Mouse (Mus musculus): ENCODE data around the gene Lysmd4. TPM values are rescaled to one million over a fixed set of nuclear protein-coding genes. Genes with fewer than 3 reads are reported as not detected.

Gene Lysmd4
- polyA plus RNA-seq, 1 experiment from 2014 or later = 38.2 TPM

GRCm38 (mm10) chr7:67296419-67296818 is 74.1 kb downstream of the Lysmd4 start:
- H3K36me3 ChIP-seq (ENCODE audit: control insufficient read depth, insufficient read depth) = no peaks in the 10 kb centered on the region
- no peaks in the 10 kb centered on the region for H3K27me3 ChIP-seq (replicated peaks; ENCODE audit: control insufficient read depth, insufficient read depth, low read length)
- H3K4me3 ChIP-seq (replicated peaks; ENCODE audit: low read length) = no peak overlapping the region
- H3K9me3 ChIP-seq (ENCODE audit: control insufficient read depth, low read length) = no peaks in the 10 kb centered on the region
- H3K4me2 ChIP-seq (ENCODE audit: low read length) = no peak overlapping the region
- no peak overlapping the region for H3K27ac ChIP-seq (ENCODE audit: low read length)
- no peak overlapping the region for H3K9ac ChIP-seq (replicated peaks; ENCODE audit: low read depth, low read length)
- 88% methylated on average over 1 of the region's 1 CpGs for WGBS
- ATAC-seq = no peak
- H3K4me1 ChIP-seq (replicated peaks; ENCODE audit: control insufficient read depth, insufficient read depth, low read length) = no peaks in the 10 kb centered on the region

GRCm38 (mm10) chr7:67304937-67305336 is 82.6 kb downstream of the Lysmd4 start:
- no peaks in the 10 kb centered on the region for H3K4me1 ChIP-seq (replicated peaks; ENCODE audit: control insufficient read depth, insufficient read depth, low read length)
- ATAC-seq = no peak
- 81% methylated on average over 3 of the region's 3 CpGs for WGBS
- no peak overlapping the region for H3K4me3 ChIP-seq (replicated peaks; ENCODE audit: low read length)
- H3K9ac ChIP-seq (replicated peaks; ENCODE audit: low read depth, low read length) = no peak overlapping the region
- H3K4me2 ChIP-seq (ENCODE audit: low read length) = no peak overlapping the region
- H3K27me3 ChIP-seq (replicated peaks; ENCODE audit: control insufficient read depth, insufficient read depth, low read length) = no peaks in the 10 kb centered on the region
- H3K36me3 ChIP-seq (ENCODE audit: control insufficient read depth, insufficient read depth) = no peaks in the 10 kb centered on the region
- H3K27ac ChIP-seq (ENCODE audit: low read length) = no peak overlapping the region
- H3K9me3 ChIP-seq (ENCODE audit: control insufficient read depth, low read length) = no peaks in the 10 kb centered on the region

- H3K4me1 ChIP-seq (replicated peaks; ENCODE audit: control insufficient read depth, insufficient read depth, low read length) = no peaks in the 10 kb centered on the region
- no peak for ATAC-seq
- no peak overlapping the region for H3K4me2 ChIP-seq (ENCODE audit: low read length)
- H3K4me3 ChIP-seq (replicated peaks; ENCODE audit: low read length) = no peak overlapping the region
- no peak overlapping the region for H3K27ac ChIP-seq (ENCODE audit: low read length)
- no peaks in the 10 kb centered on the region for H3K27me3 ChIP-seq (replicated peaks; ENCODE audit: control insufficient read depth, insufficient read depth, low read length)
- H3K9ac ChIP-seq (replicated peaks; ENCODE audit: low read depth, low read length) = no peak overlapping the region
- no peaks in the 10 kb centered on the region for H3K9me3 ChIP-seq (ENCODE audit: control insufficient read depth, low read length)
- WGBS = 93% methylated on average over 3 of the region's 3 CpGs
- H3K36me3 ChIP-seq (ENCODE audit: control insufficient read depth, insufficient read depth) = no peaks in the 10 kb centered on the region
Measured at GRCm38 (mm10) chr7:67307078-67307477, 84.7 kb downstream of the Lysmd4 start.

GRCm38 (mm10) chr7:67308102-67308501 is 85.8 kb downstream of the Lysmd4 start:
- no peak overlapping the region for H3K9ac ChIP-seq (replicated peaks; ENCODE audit: low read depth, low read length)
- no peak overlapping the region for H3K4me2 ChIP-seq (ENCODE audit: low read length)

GRCm38 (mm10) chr7:67310151-67310550 is 87.8 kb downstream of the Lysmd4 start:
- Histone ChIP-seq H3K36me3 (ENCODE audit: control insufficient read depth, insufficient read depth) (no peaks in the 10 kb centered on the region), H3K27ac (ENCODE audit: low read length) (no peak overlapping the region), H3K27me3 (replicated peaks; ENCODE audit: control insufficient read depth, insufficient read depth, low read length) (no peaks in the 10 kb centered on the region), H3K4me2 (ENCODE audit: low read length) (no peak overlapping the region), H3K9ac (replicated peaks; ENCODE audit: low read depth, low read length) (no peak overlapping the region), H3K4me3 (replicated peaks; ENCODE audit: low read length) (no peak overlapping the region), H3K4me1 (replicated peaks; ENCODE audit: control insufficient read depth, insufficient read depth, low read length) (no peaks in the 10 kb centered on the region), H3K9me3 (ENCODE audit: control insufficient read depth, low read length) (no peaks in the 10 kb centered on the region)
- WGBS = 96% methylated on average over 2 of the region's 2 CpGs
- no peak for ATAC-seq

More at GRCm38 (mm10) chr7:67308102-67308501, 85.8 kb downstream of the Lysmd4 start:
- Histone ChIP-seq H3K27ac (ENCODE audit: low read length) (no peak overlapping the region), H3K9me3 (ENCODE audit: control insufficient read depth, low read length) (no peaks in the 10 kb centered on the region), H3K4me3 (replicated peaks; ENCODE audit: low read length) (no peak overlapping the region), H3K36me3 (ENCODE audit: control insufficient read depth, insufficient read depth) (no peaks in the 10 kb centered on the region), H3K27me3 (replicated peaks; ENCODE audit: control insufficient read depth, insufficient read depth, low read length) (no peaks in the 10 kb centered on the region), H3K4me1 (replicated peaks; ENCODE audit: control insufficient read depth, insufficient read depth, low read length) (no peaks in the 10 kb centered on the region)
- no peak for ATAC-seq
- 93% methylated on average over 2 of the region's 2 CpGs for WGBS

GRCm38 (mm10) chr7:67313200-67313599 is 90.9 kb downstream of the Lysmd4 start:
- H3K9me3 ChIP-seq (ENCODE audit: control insufficient read depth, low read length) = no peaks in the 10 kb centered on the region
- no peak overlapping the region for H3K9ac ChIP-seq (replicated peaks; ENCODE audit: low read depth, low read length)
- no peak overlapping the region for H3K4me3 ChIP-seq (replicated peaks; ENCODE audit: low read length)
- ATAC-seq = no peak
- no peak overlapping the region for H3K4me2 ChIP-seq (ENCODE audit: low read length)
- no peaks in the 10 kb centered on the region for H3K4me1 ChIP-seq (replicated peaks; ENCODE audit: control insufficient read depth, insufficient read depth, low read length)
- H3K27me3 ChIP-seq (replicated peaks; ENCODE audit: control insufficient read depth, insufficient read depth, low read length) = no peaks in the 10 kb centered on the region
- H3K36me3 ChIP-seq (ENCODE audit: control insufficient read depth, insufficient read depth) = no peaks in the 10 kb centered on the region
- no peak overlapping the region for H3K27ac ChIP-seq (ENCODE audit: low read length)
- 89% methylated on average over 3 of the region's 3 CpGs for WGBS

- Histone ChIP-seq H3K9ac (replicated peaks; ENCODE audit: low read depth, low read length) (no peak overlapping the region), H3K4me3 (replicated peaks; ENCODE audit: low read length) (no peak overlapping the region)
Measured at GRCm38 (mm10) chr7:67318697-67319096, 96.4 kb downstream of the Lysmd4 start.

GRCm38 (mm10) chr7:67320359-67320758 is 98.0 kb downstream of the Lysmd4 start:
- H3K9ac ChIP-seq (replicated peaks; ENCODE audit: low read depth, low read length) = no peak overlapping the region
- no peak overlapping the region for H3K27ac ChIP-seq (ENCODE audit: low read length)
- H3K4me2 ChIP-seq (ENCODE audit: low read length) = no peak overlapping the region
- H3K4me3 ChIP-seq (replicated peaks; ENCODE audit: low read length) = no peak overlapping the region
- H3K36me3 ChIP-seq (ENCODE audit: control insufficient read depth, insufficient read depth) = no peaks in the 10 kb centered on the region
- no peaks in the 10 kb centered on the region for H3K27me3 ChIP-seq (replicated peaks; ENCODE audit: control insufficient read depth, insufficient read depth, low read length)
- no peak for ATAC-seq
- no peaks in the 10 kb centered on the region for H3K4me1 ChIP-seq (replicated peaks; ENCODE audit: control insufficient read depth, insufficient read depth, low read length)
- WGBS = 80% methylated on average over 1 of the region's 1 CpGs
- H3K9me3 ChIP-seq (ENCODE audit: control insufficient read depth, low read length) = no peaks in the 10 kb centered on the region

More at GRCm38 (mm10) chr7:67318697-67319096, 96.4 kb downstream of the Lysmd4 start:
- Histone ChIP-seq H3K27ac (ENCODE audit: low read length) (no peak overlapping the region), H3K4me1 (replicated peaks; ENCODE audit: control insufficient read depth, insufficient read depth, low read length) (no peaks in the 10 kb centered on the region), H3K27me3 (replicated peaks; ENCODE audit: control insufficient read depth, insufficient read depth, low read length) (no peaks in the 10 kb centered on the region), H3K9me3 (ENCODE audit: control insufficient read depth, low read length) (no peaks in the 10 kb centered on the region), H3K36me3 (ENCODE audit: control insufficient read depth, insufficient read depth) (no peaks in the 10 kb centered on the region), H3K4me2 (ENCODE audit: low read length) (no peak overlapping the region)
- ATAC-seq = no peak

- Histone ChIP-seq H3K4me1 (replicated peaks; ENCODE audit: control insufficient read depth, insufficient read depth, low read length) (no peaks in the 10 kb centered on the region), H3K27ac (ENCODE audit: low read length) (no peak overlapping the region), H3K4me2 (ENCODE audit: low read length) (no peak overlapping the region), H3K9me3 (ENCODE audit: control insufficient read depth, low read length) (peaks cover 4% of the 10 kb centered on the region; the same call in 1 of the 2 replicates), H3K27me3 (replicated peaks; ENCODE audit: control insufficient read depth, insufficient read depth, low read length) (no peaks in the 10 kb centered on the region), H3K4me3 (replicated peaks; ENCODE audit: low read length) (no peak overlapping the region), H3K36me3 (ENCODE audit: control insufficient read depth, insufficient read depth) (no peaks in the 10 kb centered on the region), H3K9ac (replicated peaks; ENCODE audit: low read depth, low read length) (no peak overlapping the region)
- WGBS = 90% methylated on average over 7 of the region's 7 CpGs
- ATAC-seq = no peak
Measured at GRCm38 (mm10) chr7:67342067-67342625, 119.8 kb downstream of the Lysmd4 start.

- no peak for ATAC-seq
- H3K9me3 ChIP-seq (ENCODE audit: control insufficient read depth, low read length) = no peaks in the 10 kb centered on the region
- H3K4me1 ChIP-seq (replicated peaks; ENCODE audit: control insufficient read depth, insufficient read depth, low read length) = no peaks in the 10 kb centered on the region
Measured at GRCm38 (mm10) chr7:67344443-67344842, 122.1 kb downstream of the Lysmd4 start.

More at GRCm38 (mm10) chr7:67344443-67344842, 122.1 kb downstream of the Lysmd4 start:
- no peaks in the 10 kb centered on the region for H3K36me3 ChIP-seq (ENCODE audit: control insufficient read depth, insufficient read depth)
- WGBS = 89% methylated on average over 1 of the region's 1 CpGs
- no peak overlapping the region for H3K4me2 ChIP-seq (ENCODE audit: low read length)
- no peak overlapping the region for H3K27ac ChIP-seq (ENCODE audit: low read length)
- no peak overlapping the region for H3K4me3 ChIP-seq (replicated peaks; ENCODE audit: low read length)
- no peaks in the 10 kb centered on the region for H3K27me3 ChIP-seq (replicated peaks; ENCODE audit: control insufficient read depth, insufficient read depth, low read length)
- H3K9ac ChIP-seq (replicated peaks; ENCODE audit: low read depth, low read length) = no peak overlapping the region
